Mouse (Mus musculus) layer of hippocampus, adult 8-10 months (tissue): ENCODE measurements around the gene Ugt1a2. TPM values are rescaled to one million over a fixed set of nuclear protein-coding genes. Genes with fewer than 3 reads are reported as not detected.
"Not testable (repeated sequence)": the region's sequence is repeated elsewhere in the genome, so short reads cannot be mapped to it uniquely, and the experiment has no call there.

Experiments used
- DNase-seq, 2 experiments: peaks; one replicate each; pipeline ENCODE4 v3.0.0; 2022; ENCODE audit warnings: low spot score in 2 of 2
- total RNA-seq, 4 experiments: library from RNA; stranded (reverse); gene quantifications; 2 replicates each; pipeline ENCODE4 v1.2.4; 2022

Ugt1a2 gene
- total RNA-seq, 4 experiments from 2014 or later: 0.53 TPM; not detected in 3

DNA sequence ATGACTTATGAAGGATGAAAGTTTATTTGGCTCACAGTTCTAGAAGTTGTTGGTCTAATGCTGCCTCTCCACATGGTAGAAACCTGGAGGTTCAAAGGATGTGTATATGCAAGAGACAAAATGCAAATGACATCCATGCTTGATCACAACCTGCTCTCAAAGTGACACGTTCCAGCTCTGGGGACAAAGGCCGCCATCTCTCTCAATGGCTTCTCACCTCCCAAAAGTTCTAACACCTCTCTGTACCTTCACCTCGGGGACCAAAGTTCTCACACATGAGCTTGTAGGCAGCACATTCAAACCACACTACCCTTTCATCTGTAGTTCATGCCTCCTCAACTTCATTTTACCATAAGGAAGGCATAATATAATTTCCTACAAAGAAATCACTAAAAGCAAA lies 17.2 kb downstream of the Ugt1a2 start:
- no peak for DNase-seq

DNA sequence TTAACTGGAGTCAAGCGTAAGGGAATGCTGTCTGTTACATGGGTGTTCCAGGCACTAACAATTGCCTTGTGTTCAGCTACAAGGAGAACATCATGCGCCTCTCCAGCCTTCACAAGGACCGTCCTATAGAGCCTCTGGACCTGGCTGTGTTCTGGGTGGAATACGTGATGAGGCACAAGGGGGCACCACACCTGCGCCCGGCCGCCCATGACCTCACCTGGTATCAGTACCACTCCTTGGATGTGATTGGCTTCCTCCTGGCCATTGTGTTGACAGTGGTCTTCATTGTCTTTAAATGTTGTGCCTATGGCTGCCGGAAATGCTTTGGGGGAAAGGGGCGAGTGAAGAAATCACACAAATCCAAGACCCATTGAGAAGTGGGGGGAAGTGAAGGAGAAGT lies 17.6 kb downstream of the Ugt1a2 start:
- DNase-seq: peak in 1 of 2 experiments; percentile 9

DNA sequence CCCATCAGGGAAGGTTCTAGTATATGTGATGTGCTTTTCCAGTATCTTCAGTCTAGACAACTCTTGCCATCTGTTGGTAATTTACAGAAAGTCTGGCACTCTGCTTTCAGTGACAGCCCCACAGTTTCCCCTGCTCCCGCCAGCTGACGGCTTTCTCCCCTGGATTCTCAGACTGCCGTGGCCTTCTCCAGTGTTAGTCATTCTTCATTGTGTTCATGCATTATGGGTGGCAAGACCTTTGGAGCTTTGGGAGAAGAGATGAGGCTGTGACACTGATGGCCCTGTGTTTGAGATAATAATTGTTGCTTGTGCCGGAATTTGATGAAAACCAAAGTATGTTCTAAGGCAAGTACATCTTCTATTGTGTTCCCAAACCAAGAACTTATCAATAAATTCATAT lies 18.2 kb downstream of the Ugt1a2 start:
- no peak for DNase-seq

DNA sequence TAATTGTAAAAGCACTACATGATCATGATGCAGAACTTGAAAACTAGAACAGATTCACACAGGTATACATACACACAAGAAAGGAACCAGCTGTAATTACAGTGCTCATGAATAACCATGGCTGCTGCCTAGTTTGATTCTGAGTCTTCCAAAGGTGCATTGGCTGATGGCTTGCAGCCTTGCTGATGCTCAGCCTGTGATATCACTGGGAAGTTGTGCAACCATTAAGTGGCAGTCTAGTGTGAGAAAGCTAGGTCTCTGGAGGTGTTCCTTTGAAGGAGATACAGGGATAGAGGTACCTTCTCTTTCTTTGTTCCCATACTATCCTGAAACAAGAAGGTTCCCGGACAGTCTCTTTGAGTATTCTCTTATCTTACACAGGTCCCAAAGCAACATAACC lies 18.7 kb downstream of the Ugt1a2 start:
- DNase-seq: no peak

DNA sequence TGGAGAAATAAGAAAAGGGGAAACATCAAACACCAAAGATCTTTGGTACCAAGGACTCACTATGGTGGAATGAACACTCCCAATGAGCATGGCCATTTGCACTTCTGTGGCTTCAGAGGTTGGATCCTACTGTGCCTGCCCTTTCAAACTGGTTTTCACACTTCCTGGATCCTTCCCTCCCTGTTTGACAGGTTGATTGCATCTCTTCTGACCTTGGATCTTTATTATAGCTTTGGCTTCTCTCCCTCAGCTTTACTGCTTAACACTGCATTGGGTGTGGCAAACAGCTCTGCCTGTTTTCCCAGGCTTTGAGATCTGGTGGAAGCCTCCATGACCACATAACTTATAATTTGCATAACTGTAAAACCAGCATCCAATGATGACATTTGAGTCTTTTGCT lies 19.9 kb downstream of the Ugt1a2 start:
- DNase-seq: no peak

DNA sequence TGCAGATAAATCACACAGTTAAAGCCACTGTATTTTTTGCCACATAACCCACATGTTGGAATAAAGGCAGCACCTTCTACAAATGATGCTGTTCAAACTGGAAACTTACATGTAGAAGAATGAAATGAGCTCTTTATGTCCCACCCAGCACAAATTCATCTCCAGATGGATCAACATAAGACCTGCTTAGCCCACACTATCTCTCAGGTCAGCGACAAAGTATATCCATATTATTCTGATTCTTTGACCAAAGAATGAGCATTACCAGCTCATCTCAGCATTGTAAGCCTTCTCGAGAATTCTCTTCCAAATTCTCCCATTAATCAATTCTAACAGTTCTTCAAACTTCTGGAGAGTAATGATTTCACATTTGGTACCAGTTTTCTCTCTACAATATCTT lies 21.8 kb downstream of the Ugt1a2 start:
- DNase-seq: no peak

DNA sequence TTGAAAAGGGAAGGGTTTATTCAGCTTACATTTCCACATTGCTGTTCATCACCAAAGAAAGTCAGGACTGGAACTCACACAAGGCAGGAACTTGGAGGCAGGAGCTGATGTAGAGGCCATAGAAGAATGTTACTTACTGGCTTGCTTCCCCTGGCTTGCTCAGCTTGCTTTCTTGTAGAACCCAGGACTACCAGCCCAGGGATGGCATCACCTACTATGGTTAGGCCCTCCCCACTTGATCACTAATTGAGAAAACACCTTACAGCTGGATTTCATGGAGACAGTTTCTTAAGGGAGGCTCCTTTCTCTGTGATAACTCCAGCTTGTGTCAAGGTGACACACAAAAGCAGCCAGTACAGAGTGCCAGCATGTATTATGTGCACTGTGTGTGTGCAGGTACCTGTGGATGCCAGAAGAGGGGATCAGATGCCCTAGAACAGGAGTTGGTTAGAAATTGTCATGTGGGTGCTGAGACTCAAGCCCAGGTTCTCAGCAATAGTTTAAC lies 22.7 kb downstream of the Ugt1a2 start:
- not testable (repeated sequence) for DNase-seq

DNA sequence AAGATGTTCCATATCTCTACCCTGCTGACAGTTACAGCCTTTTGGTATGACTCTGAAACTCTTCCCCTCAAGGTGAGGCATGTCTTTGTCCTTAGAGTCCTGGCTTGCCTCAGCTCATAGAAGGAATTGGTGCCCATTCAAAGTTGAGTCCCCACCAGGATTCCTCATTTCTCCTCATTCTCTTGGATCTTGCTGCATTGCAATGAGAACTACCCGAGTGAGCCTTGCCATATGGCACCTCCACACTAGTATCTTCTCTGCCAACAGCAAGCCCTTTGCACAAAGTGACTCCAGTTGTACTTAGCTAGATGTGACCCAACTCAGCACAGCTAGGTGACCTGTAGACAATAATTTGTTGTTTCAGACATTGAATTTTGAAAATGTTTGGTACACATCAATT lies 23.2 kb downstream of the Ugt1a2 start:
- DNase-seq: no peak

DNA sequence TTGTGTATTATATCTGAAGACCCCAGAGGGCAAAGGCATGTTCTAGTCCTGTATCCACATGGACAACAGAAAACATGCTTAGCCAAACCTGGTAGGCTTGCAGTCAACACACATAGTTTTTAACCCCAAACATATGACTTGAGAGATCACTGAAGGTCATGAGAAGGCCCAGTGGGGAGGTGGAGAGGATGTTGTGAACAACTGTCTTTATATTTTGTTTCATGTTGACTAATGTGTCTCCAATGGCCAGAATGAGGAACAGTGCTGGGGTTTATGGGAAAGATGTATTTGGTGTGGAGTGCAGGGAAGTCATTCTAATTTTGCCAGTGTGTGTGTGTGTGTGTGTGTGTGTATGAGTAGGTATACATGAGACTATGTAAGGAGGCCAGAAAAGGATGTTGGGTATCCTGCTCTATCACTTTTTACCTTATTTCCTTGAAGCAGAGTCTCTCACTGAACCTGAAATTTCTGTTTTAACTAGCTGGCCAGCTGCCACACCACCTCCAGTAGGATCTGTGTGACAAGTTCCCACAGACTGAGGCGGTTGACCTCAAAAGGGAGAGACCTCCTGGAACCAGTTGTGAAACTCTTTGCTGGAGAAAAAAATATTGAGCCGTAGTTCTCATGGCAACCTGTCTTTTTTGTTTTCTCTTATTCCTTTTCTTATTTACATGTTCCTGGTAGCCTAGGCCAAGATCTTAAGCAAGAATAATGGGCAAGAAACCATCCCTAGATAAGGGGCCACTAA lies 23.8 kb downstream of the Ugt1a2 start:
- DNase-seq: no peak

DNA sequence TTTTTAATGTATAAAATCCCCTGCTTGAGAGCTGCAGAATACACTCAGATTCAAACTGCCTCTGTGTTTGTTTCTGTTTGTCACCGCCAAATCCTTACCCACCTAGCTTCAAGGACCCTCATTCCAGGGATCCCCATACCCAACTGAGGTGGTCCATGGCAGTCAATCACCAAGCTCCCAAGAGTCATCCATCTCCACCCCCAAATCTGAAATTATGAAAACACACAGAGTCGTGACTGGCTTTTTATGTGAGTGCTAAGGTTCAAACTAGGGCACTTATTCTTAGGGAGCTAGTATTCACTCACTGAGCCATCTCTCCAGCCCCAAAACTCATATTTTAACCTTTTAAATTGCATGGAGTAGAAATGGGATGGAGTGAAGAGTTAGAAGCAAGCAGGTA lies 24.9 kb downstream of the Ugt1a2 start:
- not testable (repeated sequence) for DNase-seq

DNA sequence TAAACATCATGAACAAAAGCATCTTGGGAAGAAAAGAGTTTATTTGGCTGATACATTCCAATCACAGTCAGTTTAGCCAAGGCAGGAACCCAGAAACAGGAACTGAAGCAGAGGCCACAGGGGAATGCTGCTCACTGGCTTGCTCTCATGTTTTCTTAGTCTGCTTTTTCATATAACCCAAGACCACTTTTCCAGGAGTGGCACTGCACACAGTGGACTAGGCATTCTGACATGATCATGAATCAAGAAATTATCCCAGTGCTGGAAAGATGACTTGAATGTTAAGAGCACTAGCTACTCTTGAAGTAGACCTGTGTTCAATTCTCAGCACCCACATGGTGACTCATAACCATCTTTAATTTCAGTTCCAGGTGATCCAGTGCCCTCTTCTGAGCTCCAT lies 25.3 kb downstream of the Ugt1a2 start:
- DNase-seq: no peak

DNA sequence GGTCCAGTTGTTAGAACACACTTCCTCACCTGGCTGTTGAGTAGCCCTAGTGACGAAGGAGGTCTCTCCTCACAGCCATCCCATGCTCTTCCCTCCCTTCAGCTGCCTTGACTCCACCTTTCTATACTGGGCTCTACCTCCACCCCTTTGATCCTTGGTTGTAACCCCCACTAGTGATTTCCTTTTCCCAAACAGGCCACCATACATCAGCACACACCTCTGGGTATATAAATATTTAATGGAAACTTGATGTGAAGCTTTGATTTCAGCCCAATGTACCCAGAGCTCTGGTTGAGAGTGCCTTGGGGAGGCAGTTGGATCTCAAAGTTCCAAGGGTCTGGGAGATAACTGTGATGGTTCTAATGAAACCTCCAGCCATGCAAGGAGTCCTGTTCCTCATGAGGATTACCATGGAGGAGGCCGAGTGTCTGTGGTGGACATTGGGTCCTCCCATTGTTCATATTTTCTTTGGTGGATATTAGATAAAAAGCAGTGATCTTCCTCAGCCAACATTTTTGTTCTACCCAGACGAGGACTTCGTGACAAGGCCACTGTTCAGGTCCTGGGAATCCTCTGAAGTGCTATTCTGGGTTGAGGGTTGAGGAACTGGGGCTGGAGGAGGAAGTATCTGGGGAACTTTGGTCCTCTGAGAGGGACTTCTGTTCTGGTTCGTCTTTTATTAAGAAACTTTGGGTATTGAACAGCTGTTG lies 26.4 kb downstream of the Ugt1a2 start, which contains the start of gene Mroh2a:
Mroh2a (plus strand) TSS at position 317 of the 710 bp plus-strand sequence.
- no peak for DNase-seq

DNA sequence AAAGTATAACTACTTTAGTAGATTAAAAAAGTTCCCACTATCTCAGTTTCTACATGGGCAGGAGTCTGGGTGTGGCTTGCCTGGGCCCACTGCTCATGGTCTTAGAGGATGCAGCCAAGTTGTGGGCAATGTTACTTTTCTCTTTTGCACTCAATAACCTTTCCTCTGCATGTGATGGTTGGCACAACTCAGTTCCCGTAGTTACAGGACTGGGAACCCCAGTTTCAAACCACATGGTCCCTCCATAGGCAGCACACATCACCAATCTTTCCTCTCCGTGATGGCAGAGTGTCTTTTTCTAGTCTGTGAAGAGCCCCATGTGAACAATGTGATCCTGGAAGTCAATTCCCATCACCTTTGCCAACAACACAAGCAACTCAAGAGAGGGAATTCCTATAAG lies 27.1 kb downstream of the Ugt1a2 start:
- no peak for DNase-seq

DNA sequence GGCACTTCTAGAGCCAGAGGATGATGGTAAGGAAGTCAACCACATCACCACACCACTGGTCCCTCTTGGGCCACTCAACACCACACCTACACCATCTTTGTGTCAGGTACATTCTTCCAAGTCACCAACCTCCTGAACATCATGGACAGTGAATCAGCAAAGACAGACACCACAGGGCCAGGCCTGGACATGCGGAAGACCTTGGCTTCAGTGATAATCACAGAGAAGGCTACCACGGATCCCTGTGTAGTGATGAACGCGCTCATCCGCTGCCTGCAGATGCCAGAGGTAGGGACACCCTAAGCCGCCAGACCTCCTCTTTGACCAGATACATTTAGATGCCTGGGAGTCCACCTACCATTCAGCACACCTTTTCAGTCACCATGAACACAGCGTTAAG lies 27.7 kb downstream of the Ugt1a2 start:
- DNase-seq: no peak

DNA sequence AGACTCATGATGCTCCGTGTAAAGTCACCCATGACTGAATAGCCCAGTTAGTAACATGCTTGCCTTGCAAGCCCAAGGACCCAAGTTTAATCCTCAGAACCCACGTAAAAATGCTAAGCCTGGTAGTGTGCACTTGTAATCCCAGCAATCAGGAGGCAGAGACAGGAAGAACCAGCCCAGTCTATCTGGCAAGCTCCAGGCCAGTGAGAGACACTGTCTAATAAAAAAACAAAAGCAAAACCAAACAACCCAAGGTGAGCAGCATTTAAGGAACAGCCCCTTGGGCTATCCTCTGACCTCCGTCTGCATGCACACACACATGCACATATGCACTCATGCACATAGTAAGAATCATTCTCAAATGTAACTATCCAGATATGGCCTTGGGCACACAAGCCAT lies 29.2 kb downstream of the Ugt1a2 start:
- no peak for DNase-seq

DNA sequence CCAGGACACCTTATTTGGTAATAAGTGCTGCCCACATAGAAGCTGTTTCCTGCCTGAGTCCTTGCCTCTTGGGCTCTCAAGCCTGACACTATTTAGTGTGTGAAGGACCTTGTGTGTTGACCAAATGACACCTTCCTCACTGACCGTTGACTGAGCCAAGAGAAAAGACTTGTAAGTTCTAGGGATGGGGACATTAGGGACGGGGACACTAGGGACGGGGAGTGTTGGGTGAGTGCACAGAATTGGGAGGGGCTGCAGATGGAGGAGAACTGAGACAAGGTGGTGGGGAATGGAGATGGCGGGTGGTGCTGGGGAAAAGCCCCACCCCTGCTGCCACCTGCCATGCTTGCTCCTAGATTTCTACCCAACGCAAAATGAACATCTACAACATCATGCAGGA lies 29.6 kb downstream of the Ugt1a2 start:
- no peak for DNase-seq

DNA sequence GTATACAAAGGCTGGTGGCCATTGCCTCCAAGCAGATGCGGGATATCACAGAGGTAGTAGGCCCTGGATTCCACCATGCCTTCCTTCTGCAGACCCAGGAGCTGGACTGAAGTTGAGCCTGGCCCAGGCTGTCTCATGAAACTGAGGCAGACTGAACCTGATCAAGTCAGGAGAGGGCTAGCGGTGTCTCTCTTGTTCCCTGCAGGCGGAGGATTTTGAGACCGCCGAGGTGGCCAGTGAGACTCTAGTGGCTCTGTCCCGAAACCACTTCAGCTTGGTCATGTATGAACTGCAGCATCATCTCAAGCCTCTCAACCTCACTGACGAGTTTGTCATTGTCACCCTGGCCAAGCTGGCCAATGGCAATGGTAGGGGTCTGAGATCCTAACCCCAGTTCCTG lies 30.0 kb downstream of the Ugt1a2 start:
- DNase-seq: no peak

DNA sequence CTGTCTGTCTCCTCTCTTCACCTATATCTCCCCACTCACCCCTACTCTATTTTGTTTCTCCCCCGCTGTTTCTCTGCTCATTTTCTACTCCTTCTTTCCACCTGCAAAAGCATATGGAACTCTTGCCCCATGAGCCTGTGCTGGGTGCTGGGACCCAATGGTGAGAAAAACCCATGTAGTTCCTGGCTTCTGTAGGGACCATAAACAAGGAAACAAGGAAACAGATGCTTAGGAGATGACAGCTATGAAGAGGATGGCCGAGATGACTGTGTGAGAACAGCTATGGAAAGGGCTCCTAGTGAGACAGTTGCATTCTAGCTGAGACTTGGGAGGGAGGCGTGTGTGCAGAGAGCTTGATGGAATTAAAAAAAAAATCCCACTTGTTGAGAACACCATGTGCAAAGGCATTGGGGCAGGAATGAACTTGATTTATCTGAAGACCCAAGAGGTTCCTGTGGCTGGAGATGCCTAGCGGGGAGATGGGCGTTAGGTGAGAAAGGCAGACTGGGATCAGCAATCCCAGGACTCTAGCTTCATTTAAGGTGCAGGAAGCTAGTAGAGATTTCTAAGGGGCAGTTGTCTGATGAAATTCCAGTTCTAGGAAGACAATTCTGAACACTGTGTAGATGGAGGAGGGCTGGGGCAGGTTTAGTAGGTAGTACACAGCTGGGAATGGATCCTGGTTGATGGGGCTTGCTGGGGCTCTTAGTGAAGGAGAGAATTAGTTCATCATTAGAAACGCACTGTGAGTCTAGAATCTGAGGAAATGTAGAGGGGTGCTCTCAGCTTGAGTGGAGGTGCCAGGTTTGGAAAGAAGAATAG lies 30.8 kb downstream of the Ugt1a2 start:
- no peak for DNase-seq

DNA sequence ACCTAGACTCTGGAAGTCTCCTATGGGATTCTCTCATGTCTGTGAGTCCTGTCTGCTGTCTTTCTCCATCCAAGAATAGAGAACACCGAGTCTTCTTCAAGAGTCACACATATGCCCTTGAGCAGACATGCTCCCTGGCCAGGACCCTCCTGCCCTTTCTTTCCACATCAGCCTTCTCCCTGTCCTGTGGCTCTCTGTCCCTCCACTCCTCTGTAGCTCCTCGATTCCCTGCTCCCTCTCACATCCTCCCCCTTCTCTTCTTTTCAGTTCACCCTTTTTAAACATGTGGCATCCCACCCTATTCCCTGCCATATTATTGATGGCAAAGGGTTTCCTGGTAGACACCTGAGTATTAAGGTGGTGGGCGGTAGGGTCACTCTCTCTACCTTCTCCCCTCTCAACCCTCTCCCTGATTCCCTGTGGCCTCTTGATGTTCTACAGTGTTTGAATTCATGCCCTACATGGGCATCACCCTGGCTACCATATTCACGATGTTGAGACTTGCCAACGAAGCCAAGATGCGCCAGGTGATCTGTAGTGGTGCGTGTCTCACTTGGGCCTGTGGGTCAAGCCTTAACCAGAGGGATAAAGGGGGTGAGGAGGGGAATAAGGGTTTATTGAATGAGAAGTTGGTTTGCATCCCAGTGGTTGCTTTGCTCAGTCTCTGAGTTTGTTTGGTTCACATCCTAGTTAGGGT lies 31.6 kb downstream of the Ugt1a2 start:
- DNase-seq: no peak

DNA sequence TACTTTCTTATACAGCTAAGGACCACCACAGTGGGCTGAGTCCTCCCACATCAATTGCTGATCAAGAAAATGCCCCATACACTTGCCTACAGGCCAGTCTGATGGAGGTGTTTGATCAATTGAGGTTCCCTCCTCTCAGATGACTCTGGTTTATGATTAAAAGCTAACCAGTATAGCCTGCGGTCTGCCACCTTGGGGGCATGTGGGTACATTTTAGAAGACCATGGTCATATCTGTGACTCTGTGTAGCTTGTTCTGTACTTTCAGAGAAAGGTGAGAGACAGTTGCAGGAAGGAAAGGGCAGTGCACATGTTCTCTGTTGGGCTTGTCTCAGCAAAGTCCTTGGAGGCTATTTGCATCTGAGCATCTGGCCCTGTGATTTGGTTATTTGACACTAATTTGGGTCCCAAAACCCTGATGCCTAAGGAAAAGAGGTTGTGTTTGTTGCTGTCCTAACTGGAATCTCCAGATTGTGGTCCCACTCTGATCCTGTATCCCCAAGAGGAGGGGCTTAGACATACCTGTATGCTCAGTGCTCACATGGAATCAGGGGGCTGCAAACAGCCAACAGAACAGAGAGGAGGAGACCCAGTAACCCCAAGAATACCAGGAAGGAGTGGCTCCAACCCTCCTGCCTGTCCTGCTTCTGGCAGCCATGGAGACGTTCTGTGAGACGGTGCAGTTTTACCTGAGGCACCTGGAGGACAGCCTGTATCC lies 32.4 kb downstream of the Ugt1a2 start:
- no peak for DNase-seq
